Mouse (Mus musculus): ENCODE measurements at regions not wholly inside any gene's neighbourhood (a gene's known extent, or its start where the extent isn't known, plus 50 kb on each side); places are given as distances from the start of the nearest gene placed in this dataset.

GRCm38 (mm10) chr17:85889746-85890532 lies 201.9 kb upstream of the Six2 start:
- no peak for DNase-seq
- H3K27ac ChIP-seq: no peak overlapping the region
- no peaks in the 10 kb centered on the region for H3K4me1 ChIP-seq (ENCODE audit: control insufficient read depth, insufficient read depth, low read length)
- no peak overlapping the region for H3K4me3 ChIP-seq
- H3K9ac ChIP-seq (ENCODE audit: low read depth, low read length): no peak overlapping the region
- no peaks in the 10 kb centered on the region for H3K27me3 ChIP-seq (ENCODE audit: control insufficient read depth, insufficient read depth, low read length)
- H3K36me3 ChIP-seq (ENCODE audit: control insufficient read depth, insufficient read depth, low read length): no peaks in the 10 kb centered on the region
- TF ChIP-seq EP300 (IDR thresholded peaks at IDR 0.05; ENCODE audit: insufficient read depth, low read depth, low read length): no peak
- TF ChIP-seq CTCF (IDR thresholded peaks at IDR 0.05): no peak
- TF ChIP-seq POLR2A (IDR thresholded peaks at IDR 0.05; ENCODE audit: insufficient read depth, low read depth, low read length): no peak
- WGBS: 89% methylated on average over 18 of the region's 18 CpGs
- intact Hi-C loops (cut with DNase I): no loop called here
- H3K79me2 ChIP-seq (replicated peaks; ENCODE audit: control insufficient read depth, insufficient read depth, low read length): no peaks in the 10 kb centered on the region

DNA sequence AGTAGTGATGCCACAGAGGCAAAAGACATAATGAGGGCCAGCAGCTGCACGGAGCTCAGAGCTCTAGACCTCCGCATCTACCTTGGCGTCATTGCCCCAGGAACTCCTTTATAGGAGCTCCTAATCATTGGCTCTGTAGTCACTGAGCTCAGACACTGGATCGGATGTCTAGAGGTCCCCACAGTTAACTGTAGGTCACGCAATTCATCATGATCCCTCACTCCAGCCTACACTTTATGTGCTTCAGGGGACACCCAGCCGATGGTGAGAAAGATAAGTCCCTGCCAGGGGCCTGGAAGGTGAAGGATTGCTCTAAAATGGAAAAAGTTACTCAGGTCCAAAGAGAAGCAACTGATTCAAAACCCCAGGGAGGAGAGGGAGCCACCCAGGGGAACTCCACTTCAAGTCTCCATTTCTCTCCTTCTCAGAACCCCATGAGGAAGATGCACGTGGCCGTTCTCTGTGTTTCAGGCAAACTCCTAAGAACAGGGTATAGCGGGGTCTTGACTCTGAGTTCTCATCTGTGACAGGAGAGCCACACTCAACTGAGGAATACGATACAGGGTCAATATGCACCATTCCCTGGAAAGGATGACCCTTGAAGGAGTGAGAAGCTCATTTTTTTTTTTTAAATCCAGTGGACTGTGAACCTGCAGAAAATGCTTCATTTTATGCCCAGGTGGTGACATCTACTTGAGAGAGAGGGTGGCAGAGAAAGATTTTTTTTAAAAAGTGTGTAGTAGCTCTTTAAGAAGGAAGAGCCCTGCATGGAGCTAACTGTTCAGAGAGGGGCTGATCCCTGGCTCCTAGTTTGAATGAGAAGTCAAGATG lies 200.7 kb upstream of the Six2 start:
- TF ChIP-seq EP300 (IDR thresholded peaks at IDR 0.05; ENCODE audit: insufficient read depth, low read depth, low read length): no peak
- no peak for TF ChIP-seq CTCF (IDR thresholded peaks at IDR 0.05)
- no peak for TF ChIP-seq POLR2A (IDR thresholded peaks at IDR 0.05; ENCODE audit: insufficient read depth, low read depth, low read length)
- Histone ChIP-seq H3K27ac (no peak overlapping the region), H3K27me3 (ENCODE audit: control insufficient read depth, insufficient read depth, low read length) (no peaks in the 10 kb centered on the region), H3K9ac (ENCODE audit: low read depth, low read length) (no peak overlapping the region), H3K4me3 (no peak overlapping the region), H3K79me2 (replicated peaks; ENCODE audit: control insufficient read depth, insufficient read depth, low read length) (no peaks in the 10 kb centered on the region), H3K36me3 (ENCODE audit: control insufficient read depth, insufficient read depth, low read length) (no peaks in the 10 kb centered on the region), H3K4me1 (ENCODE audit: control insufficient read depth, insufficient read depth, low read length) (no peaks in the 10 kb centered on the region)
- intact Hi-C loops (cut with DNase I): no loop called here
- WGBS: 83% methylated on average over 10 of the region's 10 CpGs
- no peak for DNase-seq

DNA sequence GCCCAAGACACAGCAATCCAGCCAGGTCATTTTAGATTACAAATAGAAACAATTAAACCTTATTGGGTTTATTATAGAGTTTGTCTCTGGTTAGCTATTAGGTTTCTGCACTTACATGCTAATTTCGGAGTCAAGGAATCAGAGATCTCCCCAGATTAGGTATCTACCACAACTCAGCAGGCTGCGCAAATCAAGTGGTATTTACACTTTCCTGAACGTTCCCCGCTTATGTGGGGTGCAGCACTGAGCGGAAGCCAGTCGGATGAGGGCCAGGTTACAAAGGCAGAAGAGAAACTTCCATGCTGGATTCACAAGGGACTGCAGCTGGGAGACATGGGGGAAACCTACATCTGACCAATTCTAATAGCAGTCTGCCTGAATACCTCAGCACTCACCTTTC lies 198.6 kb upstream of the Six2 start:
- WGBS: 86% methylated on average over 6 of the region's 6 CpGs
- Histone ChIP-seq H3K4me1 (ENCODE audit: control insufficient read depth, insufficient read depth, low read length) (no peaks in the 10 kb centered on the region), H3K79me2 (replicated peaks; ENCODE audit: control insufficient read depth, insufficient read depth, low read length) (no peaks in the 10 kb centered on the region), H3K9ac (ENCODE audit: low read depth, low read length) (no peak overlapping the region), H3K36me3 (ENCODE audit: control insufficient read depth, insufficient read depth, low read length) (no peaks in the 10 kb centered on the region), H3K27me3 (ENCODE audit: control insufficient read depth, insufficient read depth, low read length) (no peaks in the 10 kb centered on the region), H3K4me3 (no peak overlapping the region), H3K27ac (no peak overlapping the region)
- intact Hi-C loops (cut with DNase I): no loop called here
- TF ChIP-seq POLR2A (IDR thresholded peaks at IDR 0.05; ENCODE audit: insufficient read depth, low read depth, low read length) (no peak), CTCF (IDR thresholded peaks at IDR 0.05) (no peak), EP300 (IDR thresholded peaks at IDR 0.05; ENCODE audit: insufficient read depth, low read depth, low read length) (no peak)
- DNase-seq: no peak

GRCm38 (mm10) chr17:85886237-85886636 lies 198.2 kb upstream of the Six2 start:
- H3K9ac ChIP-seq (ENCODE audit: low read depth, low read length): no peak overlapping the region
- no peaks in the 10 kb centered on the region for H3K27me3 ChIP-seq (ENCODE audit: control insufficient read depth, insufficient read depth, low read length)
- intact Hi-C loops (cut with DNase I): no loop called here
- TF ChIP-seq EP300 (IDR thresholded peaks at IDR 0.05; ENCODE audit: insufficient read depth, low read depth, low read length) (no peak), CTCF (IDR thresholded peaks at IDR 0.05) (no peak), POLR2A (IDR thresholded peaks at IDR 0.05; ENCODE audit: insufficient read depth, low read depth, low read length) (no peak)
- WGBS: 54% methylated on average over 4 of the region's 4 CpGs
- H3K4me1 ChIP-seq (ENCODE audit: control insufficient read depth, insufficient read depth, low read length): no peaks in the 10 kb centered on the region
- no peak overlapping the region for H3K27ac ChIP-seq
- DNase-seq: no peak
- H3K36me3 ChIP-seq (ENCODE audit: control insufficient read depth, insufficient read depth, low read length): no peaks in the 10 kb centered on the region
- H3K4me3 ChIP-seq: no peak overlapping the region
- no peaks in the 10 kb centered on the region for H3K79me2 ChIP-seq (replicated peaks; ENCODE audit: control insufficient read depth, insufficient read depth, low read length)

DNA sequence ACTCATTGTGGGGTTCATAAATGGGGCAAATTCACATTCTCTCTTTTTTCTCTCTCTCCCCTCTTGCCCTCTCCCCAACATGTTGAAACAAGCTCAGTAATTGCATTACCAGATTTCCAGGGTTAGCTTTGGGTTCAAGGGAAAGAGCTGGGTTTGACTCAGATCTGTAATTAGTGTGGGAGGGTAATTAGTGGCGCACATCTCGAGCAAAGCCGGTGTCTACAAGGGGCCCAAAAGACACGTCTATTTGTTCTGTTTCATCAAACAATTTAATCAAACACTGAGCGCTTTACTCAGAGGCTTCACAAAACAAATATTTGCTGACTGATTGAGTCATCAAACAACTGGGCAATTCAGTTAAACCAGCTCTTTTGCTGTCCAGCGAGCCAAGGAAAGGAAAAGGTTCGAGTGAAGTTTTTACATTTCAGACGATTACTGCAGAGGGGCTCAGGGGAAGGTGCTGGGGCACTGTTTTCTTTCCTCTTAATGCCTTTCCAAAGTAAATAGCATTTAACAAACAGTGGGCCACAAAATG lies 193.6 kb upstream of the Six2 start:
- Histone ChIP-seq H3K9ac (ENCODE audit: low read depth, low read length) (no peak overlapping the region), H3K36me3 (ENCODE audit: control insufficient read depth, insufficient read depth, low read length) (no peaks in the 10 kb centered on the region), H3K4me1 (ENCODE audit: control insufficient read depth, insufficient read depth, low read length) (no peaks in the 10 kb centered on the region), H3K27me3 (ENCODE audit: control insufficient read depth, insufficient read depth, low read length) (no peaks in the 10 kb centered on the region; the same call in 1 of the 2 replicates), H3K4me3 (no peak overlapping the region), H3K79me2 (replicated peaks; ENCODE audit: control insufficient read depth, insufficient read depth, low read length) (no peaks in the 10 kb centered on the region), H3K27ac (no peak overlapping the region)
- DNase-seq: no peak
- WGBS: 84% methylated on average over 8 of the region's 8 CpGs
- intact Hi-C loops (cut with DNase I): no loop called here
- TF ChIP-seq POLR2A (IDR thresholded peaks at IDR 0.05; ENCODE audit: insufficient read depth, low read depth, low read length) (no peak), CTCF (IDR thresholded peaks at IDR 0.05) (no peak), EP300 (IDR thresholded peaks at IDR 0.05; ENCODE audit: insufficient read depth, low read depth, low read length) (no peak)
